Mouse (Mus musculus) midbrain, postnatal 0 days (tissue): ENCODE data around the gene Lbh. TPM values are rescaled to one million over a fixed set of nuclear protein-coding genes. Genes with fewer than 3 reads are reported as not detected.
A peak's percentile ranks its signal among the peaks of the same experiment; 100 is the strongest.

ENCODE experiments used
- ATAC-seq: fragments of 200-750 bp; cut with Nextera tagmentation; 2 replicates; pipeline ENCODE4 v1.8.0; 2017; ENCODE audit warnings: moderate number of reproducible peaks, mild to moderate bottlenecking, moderate TSS enrichment, moderate library complexity; ENCODE audit not compliant: low FRiP score
- DNase-seq: peaks from one replicate; pipeline ENCODE4 v3.0.0-alpha.2; 2015; ENCODE audit warnings: low spot score
- H3K27ac ChIP-seq: fragments of 300-500 bp; sonication (generic); 2 replicates; pipeline ENCODE4 v1.5.1; 2014; ENCODE audit warnings: low read depth, mild to moderate bottlenecking, low read length, mixed read lengths
- H3K27me3 ChIP-seq: fragments of 300-500 bp; sonication (generic); 2 replicates; pipeline ENCODE4 v1.6.1; 2014; ENCODE audit warnings: low read length, control low read depth, mixed read lengths; ENCODE audit not compliant: insufficient read depth
- H3K36me3 ChIP-seq: fragments of 300-500 bp; sonication (generic); 2 replicates; pipeline ENCODE4 v1.6.1; 2014; ENCODE audit warnings: low read length, control low read depth, mixed read lengths; ENCODE audit not compliant: insufficient read depth
- H3K4me1 ChIP-seq: fragments of 300-500 bp; sonication (generic); 2 replicates; pipeline ENCODE4 v1.6.1; 2014; ENCODE audit warnings: mild to moderate bottlenecking, control low read depth, antibody characterized with exemption, low read length, mixed read lengths; ENCODE audit not compliant: insufficient read depth
- H3K4me2 ChIP-seq: fragments of 300-500 bp; sonication (generic); 2 replicates; pipeline ENCODE4 v1.6.1; 2014; ENCODE audit warnings: low read depth, mild to moderate bottlenecking, low read length, mixed read lengths; ENCODE audit not compliant: poor library complexity, severe bottlenecking
- H3K4me3 ChIP-seq: fragments of 300-500 bp; sonication (generic); 2 replicates; pipeline ENCODE4 v1.5.1; 2014; ENCODE audit warnings: low read depth, mild to moderate bottlenecking, low read length, moderate library complexity
- H3K9ac ChIP-seq: fragments of 300-500 bp; sonication (generic); replicated peaks from 2 replicates; pipeline ENCODE4 v1.6.1; 2014; ENCODE audit warnings: mild to moderate bottlenecking, low read length, moderate library complexity, mixed read lengths; ENCODE audit not compliant: poor library complexity, severe bottlenecking
- H3K9me3 ChIP-seq: fragments of 300-500 bp; sonication (generic); 2 replicates; pipeline ENCODE4 v1.6.1; 2016; ENCODE audit warnings: low read length, control low read depth
- CTCF ChIP-seq: IDR thresholded peaks from 2 replicates; pipeline ENCODE4 v1.5.1; 2016; ENCODE audit warnings: antibody characterized with exemption, mild to moderate bottlenecking
- WGBS: fragments of 180-500 bp; shearing (Covaris S2); extraction: QIAGEN DNeasy Blood & Tissue Kit; methylation state at CpG from one replicate; pipeline ENCODE4 v1.1.7; 2014; 5-methylcytosine and 5-hydroxymethylcytosine counted together
- polyA plus RNA-seq: library from polyadenylated mRNA; unstranded; fragments of >200 nt; fragmentation: Nextera tagmentation; extraction: Ambion mirVana; gene quantifications from 2 replicates; pipeline ENCODE4 v1.2.1, GENCODE M21; 2015
- total RNA-seq: library from RNA; depleted of rRNA; stranded (reverse); fragments of >200 nt; gene quantifications from 2 replicates; pipeline ENCODE4 v1.2.3, GENCODE M21; 2014

The Lbh gene
- total and polyA plus RNA-seq, 2 experiments from 2014 or later: 3.3 to 77.1 TPM

DNA sequence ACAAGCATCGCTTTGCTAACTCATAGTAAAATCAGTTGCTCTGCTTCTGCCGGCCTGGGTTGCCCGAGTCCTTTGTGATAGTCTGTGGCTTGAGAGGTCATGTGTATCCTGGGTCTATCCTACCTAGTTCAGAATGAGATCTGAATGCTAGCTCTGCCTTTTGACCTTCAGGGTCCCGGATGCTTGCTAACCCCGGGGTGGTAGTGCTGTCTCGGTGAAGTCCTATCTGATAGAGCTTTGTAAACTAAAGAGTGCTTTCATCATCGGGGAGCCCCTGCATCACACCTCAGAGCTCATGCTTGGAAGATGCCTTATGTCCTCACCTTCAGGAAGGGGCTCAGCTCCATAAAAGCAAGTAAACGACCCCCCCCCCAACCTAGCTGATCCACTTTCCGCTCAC lies 19.1 kb downstream of the Lbh start:
- no peak overlapping the region for H3K4me2 ChIP-seq
- no peaks in the 10 kb centered on the region for H3K27me3 ChIP-seq
- no peaks in the 10 kb centered on the region for H3K4me1 ChIP-seq
- no peaks in the 10 kb centered on the region for H3K9me3 ChIP-seq
- 94% methylated on average over 9 of the region's 9 CpGs for WGBS
- H3K27ac ChIP-seq: no peak overlapping the region
- DNase-seq (no peak), ATAC-seq (no peak)
- peaks cover 14% of the 10 kb centered on the region for H3K36me3 ChIP-seq
- no peak overlapping the region for H3K9ac ChIP-seq
- TF ChIP-seq CTCF: no peak
- no peak overlapping the region for H3K4me3 ChIP-seq

DNA sequence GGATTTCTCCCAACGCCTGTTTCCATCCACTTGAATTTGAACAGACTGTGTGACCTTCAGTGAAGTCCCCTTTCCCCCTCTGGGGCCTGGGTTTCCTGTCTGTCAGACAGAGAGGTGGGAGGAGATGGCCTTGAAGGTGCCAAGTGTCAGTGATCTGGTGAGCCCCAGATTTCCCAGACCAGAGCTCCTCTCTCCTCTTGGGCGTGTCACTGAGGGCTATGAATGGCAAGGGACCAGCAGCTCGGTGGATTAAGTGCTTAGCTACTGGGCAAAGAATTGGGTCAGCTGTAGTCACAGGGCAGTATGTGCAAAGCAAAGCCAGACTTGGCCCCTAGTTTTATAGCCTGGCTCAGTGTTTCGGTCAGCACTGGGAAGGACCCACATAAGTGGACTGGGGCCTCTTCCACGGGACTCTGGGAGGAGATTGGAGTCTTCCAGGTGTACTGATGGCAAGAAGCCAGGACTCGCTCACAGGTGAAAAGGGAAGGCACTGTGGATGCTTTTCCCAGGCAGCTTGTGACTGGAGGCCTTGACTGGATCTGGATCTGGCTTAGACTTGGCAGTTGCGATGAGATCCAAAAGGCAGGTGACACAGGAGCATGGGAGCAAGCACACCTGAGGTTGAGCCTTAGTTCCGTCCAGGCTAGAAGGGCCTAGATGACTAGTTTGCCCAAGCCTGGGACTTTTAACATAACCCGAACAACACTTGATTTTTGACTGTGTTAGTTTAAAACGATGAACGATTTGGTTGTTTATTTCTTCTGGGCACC lies 20.1 kb downstream of the Lbh start:
- Histone ChIP-seq H3K27ac (no peak overlapping the region), H3K27me3 (no peaks in the 10 kb centered on the region), H3K9me3 (no peaks in the 10 kb centered on the region), H3K4me3 (no peak overlapping the region), H3K4me1 (no peaks in the 10 kb centered on the region), H3K9ac (no peak overlapping the region), H3K4me2 (no peak overlapping the region), H3K36me3 (peaks cover 17% of the 10 kb centered on the region)
- TF ChIP-seq CTCF: no peak
- ATAC-seq (peak; percentile 65; the same call in 1 of the 2 replicates), DNase-seq (peak; percentile 34)
- 84% methylated on average over 11 of the region's 11 CpGs for WGBS

DNA sequence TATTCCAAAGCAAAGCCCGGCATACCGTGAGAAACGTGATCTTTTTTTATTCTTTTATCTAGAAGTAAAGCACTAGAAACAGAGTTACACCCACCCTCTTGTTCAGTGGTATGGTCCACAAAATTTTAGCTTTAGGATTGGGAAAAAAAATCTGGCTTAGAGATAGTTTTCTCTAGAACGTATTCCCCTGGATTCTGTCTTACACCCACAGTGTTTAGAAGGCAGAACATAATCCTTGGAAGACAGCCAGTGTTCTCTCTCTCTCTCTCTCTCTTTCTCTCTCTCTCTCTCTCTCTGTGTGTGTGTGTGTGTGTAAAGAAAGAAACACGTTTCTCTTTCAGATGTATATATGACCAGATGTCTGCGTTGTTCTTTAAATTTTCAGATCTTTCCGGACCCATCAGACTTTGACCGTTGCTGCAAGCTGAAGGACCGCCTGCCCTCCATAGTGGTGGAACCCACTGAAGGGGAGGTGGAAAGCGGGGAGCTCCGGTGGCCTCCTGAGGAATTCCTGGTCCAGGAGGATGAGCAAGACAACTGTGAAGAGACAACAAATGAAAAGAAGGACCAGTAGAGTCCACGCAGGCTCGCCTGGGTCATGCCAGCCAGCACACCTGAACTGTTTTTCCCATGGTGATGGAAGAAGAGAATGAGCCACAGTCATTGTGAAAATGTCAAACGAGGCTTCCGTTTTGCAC lies 20.9 kb downstream of the Lbh start:
- no peaks in the 10 kb centered on the region for H3K9me3 ChIP-seq
- no peak for DNase-seq
- 87% methylated on average over 15 of the region's 15 CpGs for WGBS
- no peaks in the 10 kb centered on the region for H3K4me1 ChIP-seq
- peaks cover 17% of the 10 kb centered on the region for H3K36me3 ChIP-seq
- no peak overlapping the region for H3K4me3 ChIP-seq
- ATAC-seq: no peak
- H3K4me2 ChIP-seq: no peak overlapping the region
- H3K27ac ChIP-seq: no peak overlapping the region
- no peak for TF ChIP-seq CTCF
- no peaks in the 10 kb centered on the region for H3K27me3 ChIP-seq
- H3K9ac ChIP-seq: no peak overlapping the region

GRCm38 (mm10) chr17:72939569-72939899 lies 21.4 kb downstream of the Lbh start:
- no peak for ATAC-seq
- no peak for TF ChIP-seq CTCF
- Histone ChIP-seq H3K4me1 (no peaks in the 10 kb centered on the region), H3K36me3 (peaks cover 17% of the 10 kb centered on the region), H3K27ac (no peak overlapping the region), H3K9ac (no peak overlapping the region), H3K9me3 (no peaks in the 10 kb centered on the region), H3K4me3 (no peak overlapping the region), H3K27me3 (no peaks in the 10 kb centered on the region), H3K4me2 (no peak overlapping the region)
- WGBS: 89% methylated on average over 6 of the region's 6 CpGs
- no peak for DNase-seq

DNA sequence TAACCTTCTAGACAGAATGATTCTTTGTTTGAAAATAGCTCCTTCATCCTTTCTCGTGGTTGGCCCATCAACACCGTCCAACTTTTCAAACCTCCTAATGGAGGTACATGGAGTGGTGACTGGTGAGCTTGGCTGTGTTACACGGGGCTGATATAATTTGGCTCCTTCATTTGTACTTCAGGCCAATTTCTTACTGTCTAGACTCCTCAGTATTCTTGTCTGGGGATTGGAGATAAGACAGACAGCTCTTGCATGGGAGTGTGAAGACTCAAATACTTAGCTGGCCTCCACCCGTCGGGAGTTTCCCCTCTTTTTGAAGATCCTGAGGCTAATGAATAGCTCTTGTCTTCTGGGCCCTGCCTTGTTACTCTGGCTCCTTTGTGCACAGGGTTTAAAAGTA lies 26.3 kb downstream of the Lbh start:
- 87% methylated on average over 5 of the region's 5 CpGs for WGBS
- no peak overlapping the region for H3K27ac ChIP-seq
- H3K4me3 ChIP-seq: no peak overlapping the region
- no peaks in the 10 kb centered on the region for H3K4me1 ChIP-seq
- DNase-seq (no peak), ATAC-seq (no peak)
- H3K36me3 ChIP-seq: peaks cover 15% of the 10 kb centered on the region
- no peaks in the 10 kb centered on the region for H3K9me3 ChIP-seq
- no peak overlapping the region for H3K9ac ChIP-seq
- TF ChIP-seq CTCF: no peak
- H3K27me3 ChIP-seq: no peaks in the 10 kb centered on the region
- no peak overlapping the region for H3K4me2 ChIP-seq
